Mouse (Mus musculus) erythroblast, embryonic 14.5 days (primary cell): ENCODE data around the gene Ephb1.

Experiments used
- GATA1 ChIP-seq: IDR thresholded peaks from 2 replicates; pipeline ENCODE4 v1.6.1; 2012; ENCODE audit warnings: low read length, inconsistent platforms, mixed read lengths
- TAL1 ChIP-seq: IDR thresholded peaks from 3 replicates; pipeline ENCODE4 v1.6.1; 2012; ENCODE audit warnings: low read length, inconsistent platforms, mixed read lengths

DNA sequence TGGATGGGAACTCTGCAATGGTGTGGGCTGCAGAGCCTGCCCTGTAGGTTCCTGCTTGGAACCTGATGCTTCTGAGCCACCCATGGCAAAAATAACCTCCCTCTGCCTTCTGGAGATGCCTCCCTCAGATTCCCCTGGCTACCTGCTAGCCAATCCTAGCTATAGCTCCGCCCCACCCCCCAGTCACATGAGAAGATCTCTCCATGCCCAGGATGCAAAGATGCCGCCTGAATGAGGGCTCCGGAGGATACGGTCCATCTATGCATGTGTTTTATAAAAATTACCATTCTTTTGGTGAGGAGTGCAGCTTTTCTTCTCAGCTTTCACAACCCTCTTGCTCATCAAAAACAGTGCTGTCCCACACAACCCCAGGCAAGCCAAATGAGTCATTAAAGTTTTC is 53.5 kb downstream of the Ephb1 start:
- TF ChIP-seq GATA1 (no peak), TAL1 (no peak)
